Mouse (Mus musculus) cortical plate, adult 2 months (tissue): ENCODE measurements at regions not wholly inside any gene's neighbourhood (a gene's known extent, or its start where the extent isn't known, plus 50 kb on each side); places are given as distances from the start of the nearest gene placed in this dataset.

Experiments used
- CTCF ChIP-seq: fragments of 200-500 bp; IDR thresholded peaks from 2 replicates; pipeline ENCODE4 v1.5.1; 2011; ENCODE audit warnings: mild to moderate bottlenecking, control low read depth, low read length; ENCODE audit not compliant: insufficient read depth; ENCODE audit errors: extremely low read depth
- POLR2A ChIP-seq: fragments of 200-500 bp; IDR thresholded peaks from 2 replicates; pipeline ENCODE4 v1.6.1; 2011; ENCODE audit warnings: mild to moderate bottlenecking, low read length, control low read depth; ENCODE audit not compliant: insufficient read depth; ENCODE audit errors: extremely low read depth

GRCm38 (mm10) chr1:154010681-154011080, 110.7 kb upstream of the Teddm2 start:
- no peak for TF ChIP-seq POLR2A
- no peak for TF ChIP-seq CTCF
